Mouse (Mus musculus) small intestine, adult 2 months (tissue): ENCODE data around the gene Zfhx3.

Experiments
- CTCF ChIP-seq: fragments of 200-500 bp; IDR thresholded peaks from 2 replicates; pipeline ENCODE4 v1.5.1; 2012; ENCODE audit warnings: low read depth, mild to moderate bottlenecking, control low read depth, inconsistent platforms, low read length, moderate library complexity, mixed read lengths; ENCODE audit not compliant: insufficient replicate concordance, insufficient read length; ENCODE audit errors: extremely low read depth
- POLR2A ChIP-seq: fragments of 200-500 bp; IDR thresholded peaks from 2 replicates; pipeline ENCODE4 v1.6.1; 2012; ENCODE audit warnings: low read depth, mild to moderate bottlenecking, control low read depth, inconsistent platforms, low read length, moderate library complexity

- TF ChIP-seq CTCF (no peak), POLR2A (no peak)
These were observed 877.4 kb downstream of the Zfhx3 start for GRCm38 (mm10) chr8:108819826-108820225.
